Mouse (Mus musculus): Measurements from ENCODE around the gene Magea2. TPM values are rescaled to one million over a fixed set of nuclear protein-coding genes. Genes with fewer than 3 reads are reported as not detected.

Magea2 gene
- total RNA-seq (2023; ENCODE audit: inconsistent age): not detected in 4 replicates

DNA sequence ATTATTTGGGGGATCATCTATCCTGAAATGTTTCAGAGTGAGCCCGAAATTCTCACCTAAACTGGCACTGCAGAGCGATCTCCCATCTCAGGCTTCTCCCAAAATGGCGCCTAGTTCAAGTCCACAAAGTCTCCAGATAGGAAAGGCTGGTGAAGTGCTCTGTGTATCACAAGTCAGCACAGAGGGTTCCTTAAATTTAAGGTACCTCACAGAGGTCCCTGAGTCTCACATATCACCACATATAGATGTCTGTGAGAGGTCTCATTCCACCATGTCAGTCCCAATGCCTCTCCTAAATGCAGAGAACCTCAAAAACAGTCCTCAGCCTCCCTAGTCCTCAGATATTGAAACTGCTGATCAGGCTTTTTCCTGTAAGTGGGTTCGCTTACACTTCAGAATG is at the start of gene Magea2:
Gene Magea2 (minus strand): TSS at position 101 of the 400 bp plus-strand sequence.

DNA sequence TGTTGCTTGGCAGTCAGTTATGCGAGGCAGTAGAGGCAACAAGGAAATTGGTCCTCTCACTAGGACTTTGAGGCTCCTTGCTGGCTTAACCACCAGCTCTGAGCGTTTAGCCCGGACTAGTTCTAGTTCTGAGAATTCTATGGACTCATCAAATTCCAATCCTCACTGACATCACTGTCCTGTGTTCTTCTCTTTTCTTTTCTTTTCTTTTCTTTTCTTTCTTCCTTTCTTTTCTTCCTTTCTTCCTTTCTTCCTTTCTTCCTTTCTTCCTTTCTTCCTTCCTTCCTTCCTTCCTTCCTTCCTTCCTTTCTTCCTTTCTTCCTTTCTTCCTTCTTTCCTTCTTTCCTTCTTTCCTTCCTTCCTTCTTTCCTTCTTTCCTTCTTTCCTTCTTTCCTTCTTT is 34.8 kb upstream of the Magea2 start, which contains the start of gene Cldn34b2:
Gene Cldn34b2 (minus strand): TSS at position 101 of the 400 bp plus-strand sequence.

DNA sequence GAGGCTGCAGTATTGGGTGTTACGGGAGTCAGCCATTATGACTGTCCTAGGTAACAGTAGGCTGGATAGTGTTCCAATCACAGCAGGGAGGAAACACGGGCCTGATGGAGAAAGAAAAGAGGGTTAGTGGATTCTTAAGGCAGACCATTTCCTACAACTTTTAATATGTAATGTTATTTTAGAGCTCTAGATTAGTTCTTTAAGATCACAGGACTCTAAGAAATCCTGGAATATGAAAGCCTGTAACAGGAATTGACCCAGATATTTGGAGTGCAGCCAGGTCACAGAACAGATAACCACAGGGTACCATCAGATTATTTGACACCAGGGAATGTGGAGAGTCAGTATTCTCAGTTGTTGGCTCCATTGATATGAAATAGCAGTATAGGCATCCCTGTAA is 3.8 kb downstream of the Magea2 start, which contains the start of gene Magea1:
Gene Magea1 (minus strand): TSS at position 101 of the 400 bp plus-strand sequence.

DNA sequence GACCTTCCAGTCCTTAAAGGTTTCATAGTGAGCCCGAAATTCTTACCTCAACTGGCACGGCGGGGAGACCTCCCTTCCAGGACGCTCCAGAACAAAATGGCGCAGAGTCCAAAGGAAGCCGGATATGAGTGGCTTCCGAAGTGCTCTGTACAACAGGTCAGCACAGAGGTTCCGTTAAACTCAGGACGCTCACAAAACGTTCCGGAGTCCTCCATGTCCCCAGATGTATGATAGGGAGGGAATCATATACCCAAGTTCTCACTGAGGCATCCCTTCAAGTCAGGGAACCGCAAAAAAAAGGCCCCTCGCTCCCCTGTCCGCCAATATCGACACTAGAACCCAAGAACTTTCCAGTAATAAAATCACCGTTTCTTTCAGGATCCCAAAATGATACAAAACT is 30.4 kb downstream of the Magea2 start, which contains the start of gene Magea5:
Gene Magea5 (minus strand): TSS at position 101 of the 400 bp plus-strand sequence.

DNA sequence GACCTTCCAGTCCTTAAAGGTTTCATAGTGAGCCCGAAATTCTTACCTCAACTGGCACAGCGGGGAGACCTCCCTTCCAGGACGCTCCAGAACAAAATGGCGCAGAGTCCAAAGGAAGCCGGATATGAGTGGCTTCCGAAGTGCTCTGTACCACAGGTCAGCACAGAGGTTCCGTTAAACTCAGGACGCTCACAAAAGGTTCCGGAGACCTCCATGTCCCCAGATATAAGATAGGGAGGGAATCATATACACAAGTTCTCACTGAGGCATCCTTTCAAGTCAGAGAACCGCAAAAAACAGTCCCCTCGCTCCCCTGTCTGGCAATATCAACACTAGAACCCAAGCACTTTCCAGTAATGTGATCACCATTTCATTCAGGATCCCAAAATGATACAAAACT is 97.7 kb downstream of the Magea2 start, which contains the start of gene Magea8:
Gene Magea8 (minus strand): TSS at position 101 of the 400 bp plus-strand sequence.

Other genes with a start within 250 kb of the Magea2 start
- not detected in 4 replicates for gene Cldn34b1, start 203.4 kb downstream of the Magea2 start, total RNA-seq (2023; ENCODE audit: inconsistent age)
- not detected in 4 replicates for gene Magea6, start 157.7 kb downstream of the Magea2 start, total RNA-seq (2023; ENCODE audit: inconsistent age)
- gene Magea3, start 144.2 kb downstream of the Magea2 start, total RNA-seq (2023; ENCODE audit: inconsistent age): not detected in 4 replicates
- not detected in 4 replicates for gene Magea8, start 97.8 kb downstream of the Magea2 start, total RNA-seq (2023; ENCODE audit: inconsistent age)
- gene Magea5, start 30.5 kb downstream of the Magea2 start, total RNA-seq (2023; ENCODE audit: inconsistent age): not detected in 4 replicates
- gene Magea1, start 3.9 kb downstream of the Magea2 start, total RNA-seq (2023; ENCODE audit: inconsistent age): not detected in 4 replicates
- not detected in 4 replicates for gene Cldn34b2, start 34.7 kb upstream of the Magea2 start, total RNA-seq (2023; ENCODE audit: inconsistent age)
- 302 to 337 TPM (median 306 TPM) in 4 replicates for gene Sat1, start 122.8 kb upstream of the Magea2 start, total RNA-seq (2023; ENCODE audit: inconsistent age)
- 25.2 to 30.4 TPM (median 26.8 TPM) in 4 replicates for gene Acot9, start 168.8 kb upstream of the Magea2 start, total RNA-seq (2023; ENCODE audit: inconsistent age)
- gene Prdx4, start 247.1 kb upstream of the Magea2 start, total RNA-seq (2023; ENCODE audit: inconsistent age): 13.9 to 19.3 TPM (median 16.7 TPM) in 4 replicates

Measured in B cell, adult (primary cell).